Mouse (Mus musculus): ENCODE data around the gene Rbpjl. TPM values are rescaled to one million over a fixed set of nuclear protein-coding genes. Genes with fewer than 3 reads are reported as not detected.

Gene Rbpjl
- not detected for total RNA-seq (2021)

- intact Hi-C loops (cut with DNase I): no loop called here
- DNase-seq: peak; percentile 70 to 81
Observed at GRCm38 (mm10) chr2:164402906-164403305, at the start of gene Rbpjl. Gene Rbpjl (plus strand): TSS chr2:164403141.

- no peak for DNase-seq
- intact Hi-C loops (cut with DNase I): no loop called here
Observed at GRCm38 (mm10) chr2:164353356-164353755, 49.6 kb upstream of the Rbpjl start.

GRCm38 (mm10) chr2:164356177-164356967 lies 46.6 kb upstream of the Rbpjl start:
- no peak for DNase-seq
- intact Hi-C loops (cut with DNase I): no loop called here

- intact Hi-C loops (cut with DNase I): no loop called here
- no peak for DNase-seq
Observed at GRCm38 (mm10) chr2:164358373-164358772, 44.6 kb upstream of the Rbpjl start.

- intact Hi-C loops (cut with DNase I): no loop called here
- no peak for DNase-seq
Observed at GRCm38 (mm10) chr2:164359031-164359430, 43.9 kb upstream of the Rbpjl start.

GRCm38 (mm10) chr2:164359668-164360067 lies 43.3 kb upstream of the Rbpjl start:
- intact Hi-C loops (cut with DNase I): no loop called here
- no peak for DNase-seq

- no peak for DNase-seq
- intact Hi-C loops (cut with DNase I): no loop called here
Observed at GRCm38 (mm10) chr2:164360974-164361657, 41.8 kb upstream of the Rbpjl start.

- no peak for DNase-seq
Observed at GRCm38 (mm10) chr2:164366947-164367346, 36.0 kb upstream of the Rbpjl start.

GRCm38 (mm10) chr2:164368620-164369105 lies 34.3 kb upstream of the Rbpjl start:
- no peak for DNase-seq
- intact Hi-C loops (cut with DNase I): no loop called here

More at GRCm38 (mm10) chr2:164366947-164367346, 36.0 kb upstream of the Rbpjl start:
- intact Hi-C loops (cut with DNase I): no loop called here

GRCm38 (mm10) chr2:164371371-164371770 lies 31.6 kb upstream of the Rbpjl start:
- intact Hi-C loops (cut with DNase I): no loop called here
- no peak for DNase-seq

GRCm38 (mm10) chr2:164372408-164373053 lies 30.4 kb upstream of the Rbpjl start:
- no peak for DNase-seq
- intact Hi-C loops (cut with DNase I): no loop called here

- intact Hi-C loops (cut with DNase I): no loop called here
- no peak for DNase-seq
Observed at GRCm38 (mm10) chr2:164373187-164373586, 29.8 kb upstream of the Rbpjl start.

- intact Hi-C loops (cut with DNase I): no loop called here
- no peak for DNase-seq
Observed at GRCm38 (mm10) chr2:164377478-164378426, 25.2 kb upstream of the Rbpjl start.

GRCm38 (mm10) chr2:164381726-164382125 lies 21.2 kb upstream of the Rbpjl start:
- intact Hi-C loops (cut with DNase I): no loop called here
- DNase-seq: no peak

- intact Hi-C loops (cut with DNase I): no loop called here
Observed at GRCm38 (mm10) chr2:164382971-164383370, 20.0 kb upstream of the Rbpjl start.

GRCm38 (mm10) chr2:164383656-164384399 lies 19.1 kb upstream of the Rbpjl start:
- DNase-seq: no peak
- intact Hi-C loops (cut with DNase I): no loop called here

More at GRCm38 (mm10) chr2:164382971-164383370, 20.0 kb upstream of the Rbpjl start:
- DNase-seq: no peak

GRCm38 (mm10) chr2:164385927-164386763 lies 16.8 kb upstream of the Rbpjl start:
- DNase-seq: no peak
- intact Hi-C loops (cut with DNase I): loop anchor here (5.0 kb wide), 1 partner anchor 284 kb away; no protein-coding TSS in a partner anchor

GRCm38 (mm10) chr2:164386953-164387352 lies 16.0 kb upstream of the Rbpjl start:
- peak in 1 of 2 experiments; percentile 28 for DNase-seq
- intact Hi-C loops (cut with DNase I): loop anchor here (5.0 kb wide), 1 partner anchor 285 kb away; no protein-coding TSS in a partner anchor
